ENCODE assay signal across 8 mouse cellular contexts in genomic region chr3:32708368-32709231, GRCm38 (mm10). TPM values are rescaled to one million over a fixed set of nuclear protein-coding genes. Genes with fewer than 3 reads are reported as not detected.
DNase-seq lines count a peak whose midpoint lies in the region; ATAC-seq and TF ChIP-seq lines count a peak whose summit lies in the region.

No protein-coding gene starts in this region.

- WGBS in forebrain, embryonic 12.5 days: under 1% methylated on average over 77 of the region's 90 CpGs
- WGBS in heart, postnatal 0 days: under 1% methylated on average over 90 of the region's 90 CpGs
- WGBS in liver, embryonic 16.5 days (ENCODE audit: insufficient replicate concordance): under 1% methylated on average over 90 of the region's 90 CpGs
- under 1% methylated on average over 90 of the region's 90 CpGs for WGBS in neural tube, embryonic 13.5 days

- no peaks in the 10 kb centered on the region for H3K27me3 ChIP-seq in E14TG2a.4 (ENCODE audit: insufficient read depth, low read length)
- no peaks in the 10 kb centered on the region for H3K27me3 ChIP-seq in forebrain, embryonic 12.5 days
- H3K27me3 ChIP-seq in heart, postnatal 0 days (ENCODE audit: control insufficient read depth, insufficient read depth, low read length): no peaks in the 10 kb centered on the region
- H3K27me3 ChIP-seq in liver, embryonic 16.5 days (ENCODE audit: control insufficient read depth, insufficient read depth, low read depth, low read length): no peaks in the 10 kb centered on the region
- H3K27me3 ChIP-seq in neural tube, embryonic 13.5 days: no peaks in the 10 kb centered on the region
- no peaks in the 10 kb centered on the region for H3K27me3 ChIP-seq in testis, adult 2 months (ENCODE audit: control insufficient read depth, insufficient read depth, low read length)

- TF ChIP-seq EP300 in heart, postnatal 0 days (IDR thresholded peaks at IDR 0.05; ENCODE audit: low read depth): peak; percentile 35; the same call in 1 of the 2 replicates

- peak overlapping the region; percentile 93 for H3K9ac ChIP-seq in forebrain, embryonic 12.5 days
- peak overlapping the region; percentile 86 for H3K9ac ChIP-seq in heart, postnatal 0 days (replicated peaks; ENCODE audit: low read depth, low read length)
- H3K9ac ChIP-seq in liver, embryonic 16.5 days (ENCODE audit: low read depth, low read length): peak overlapping the region; percentile 91
- peak overlapping the region; percentile 85 for H3K9ac ChIP-seq in neural tube, embryonic 13.5 days

- peaks cover 67% of the 10 kb centered on the region for H3K4me1 ChIP-seq in E14TG2a.4 (replicated peaks; ENCODE audit: low read depth, low read length)
- H3K4me1 ChIP-seq in forebrain, embryonic 12.5 days: peaks cover 11% of the 10 kb centered on the region
- peaks cover 8% of the 10 kb centered on the region; the same call in 1 of the 2 replicates for H3K4me1 ChIP-seq in heart, postnatal 0 days (ENCODE audit: control insufficient read depth, insufficient read depth)
- H3K4me1 ChIP-seq in liver, embryonic 16.5 days (ENCODE audit: control insufficient read depth, low read depth, low read length): peaks cover 9% of the 10 kb centered on the region
- H3K4me1 ChIP-seq in neural tube, embryonic 13.5 days (replicated peaks): peaks cover 19% of the 10 kb centered on the region
- H3K4me1 ChIP-seq in testis, adult 2 months (ENCODE audit: control insufficient read depth, insufficient read depth, low read length): peaks cover 2% of the 10 kb centered on the region; the same call in 1 of the 2 replicates

- TF ChIP-seq CTCF in E14TG2a.4 (conservative IDR thresholded peaks at IDR 0.05; ENCODE audit: low read length): no peak
- TF ChIP-seq CTCF in heart, postnatal 0 days (IDR thresholded peaks at IDR 0.05; ENCODE audit: low read depth): no peak; the same call in 1 of the 2 replicates
- no peak for TF ChIP-seq CTCF in testis, adult 2 months (IDR thresholded peaks at IDR 0.05; ENCODE audit: control insufficient read depth, insufficient read depth, insufficient replicate concordance, low read depth, low read length)

- peak overlapping the region; percentile 94 for H3K27ac ChIP-seq in forebrain, embryonic 12.5 days
- H3K27ac ChIP-seq in heart, postnatal 0 days (ENCODE audit: low read depth): peak overlapping the region; percentile 88
- H3K27ac ChIP-seq in liver, embryonic 16.5 days (ENCODE audit: low read length): peak overlapping the region; percentile 87
- peak overlapping the region; percentile 93 for H3K27ac ChIP-seq in neural tube, embryonic 13.5 days (replicated peaks)
- peak overlapping the region; percentile 96 for H3K27ac ChIP-seq in testis, adult 2 months (ENCODE audit: control insufficient read depth, insufficient read depth, low read depth, low read length)

- TF ChIP-seq POLR2A in testis, adult 2 months (IDR thresholded peaks at IDR 0.05; ENCODE audit: control insufficient read depth, low read depth, low read length): peak; percentile 44; the same call in 1 of the 2 replicates

- H3K4me3 ChIP-seq in E14TG2a.4 (replicated peaks; ENCODE audit: low read length): peak overlapping the region; percentile 100
- H3K4me3 ChIP-seq in forebrain, embryonic 12.5 days (replicated peaks): peak overlapping the region; percentile 96
- H3K4me3 ChIP-seq in heart, postnatal 0 days (ENCODE audit: low read depth, low read length): peak overlapping the region; percentile 77
- H3K4me3 ChIP-seq in liver, embryonic 16.5 days (ENCODE audit: low read depth, low read length): peak overlapping the region; percentile 79
- H3K4me3 ChIP-seq in neural tube, embryonic 13.5 days: peak overlapping the region; percentile 73
- H3K4me3 ChIP-seq in testis, adult 2 months (ENCODE audit: control insufficient read depth, low read depth, low read length): peak overlapping the region; percentile 97

- H3K36me3 ChIP-seq in E14TG2a.4 (ENCODE audit: insufficient read depth, low read length): peaks cover 37% of the 10 kb centered on the region
- H3K36me3 ChIP-seq in forebrain, embryonic 12.5 days (replicated peaks): peaks cover 21% of the 10 kb centered on the region
- H3K36me3 ChIP-seq in heart, postnatal 0 days (replicated peaks; ENCODE audit: control insufficient read depth, insufficient read depth, low read length): peaks cover 23% of the 10 kb centered on the region
- H3K36me3 ChIP-seq in liver, embryonic 16.5 days (ENCODE audit: control insufficient read depth, insufficient read depth): peaks cover 13% of the 10 kb centered on the region
- H3K36me3 ChIP-seq in neural tube, embryonic 13.5 days: peaks cover 24% of the 10 kb centered on the region
- H3K36me3 ChIP-seq in testis, adult 2 months (ENCODE audit: control insufficient read depth, insufficient read depth, low read length): no peaks in the 10 kb centered on the region; the same call in 1 of the 2 replicates

- peak; percentile 100 for ATAC-seq in forebrain, embryonic 12.5 days (ENCODE audit: low FRiP score)
- ATAC-seq in heart, postnatal 0 days (ENCODE audit: insufficient read depth, low read depth): peak; percentile 99
- ATAC-seq in liver, embryonic 16.5 days (ENCODE audit: low read depth): peak; percentile 98
- ATAC-seq in neural tube, embryonic 13.5 days (ENCODE audit: low read depth): peak; percentile 100

- peaks cover 10% of the 10 kb centered on the region for H3K9me3 ChIP-seq in E14TG2a.4 (ENCODE audit: low read length)
- no peaks in the 10 kb centered on the region for H3K9me3 ChIP-seq in forebrain, embryonic 12.5 days
- H3K9me3 ChIP-seq in heart, postnatal 0 days (replicated peaks; ENCODE audit: control insufficient read depth, low read length): no peaks in the 10 kb centered on the region
- no peaks in the 10 kb centered on the region for H3K9me3 ChIP-seq in liver, embryonic 16.5 days (replicated peaks; ENCODE audit: control insufficient read depth, low read length)
- no peaks in the 10 kb centered on the region for H3K9me3 ChIP-seq in neural tube, embryonic 13.5 days

- H3K4me2 ChIP-seq in forebrain, embryonic 12.5 days: peak overlapping the region; percentile 72
- H3K4me2 ChIP-seq in heart, postnatal 0 days (ENCODE audit: low read depth, low read length): peak overlapping the region; percentile 88
- peak overlapping the region; percentile 67 for H3K4me2 ChIP-seq in liver, embryonic 16.5 days (ENCODE audit: low read depth, low read length)
- peak overlapping the region; percentile 81 for H3K4me2 ChIP-seq in neural tube, embryonic 13.5 days

- DNase-seq in c-Kit-positive CD71-positive TER-119-positive erythroid progenitor cells, embryonic 14.5 days (ENCODE audit: low spot score): peak; percentile 99
- peak; percentile 99 for DNase-seq in heart, postnatal 0 days (ENCODE audit: low spot score)
- DNase-seq in kidney, postnatal 4 days: peak; percentile 100

RNA-seq across cellular contexts. Expression of gene Actl6a, which starts 2.5 kb away (rescaled TPM):
- polyA plus RNA-seq in forebrain, embryonic 12.5 days (2016; fragmentation: Nextera tagmentation; extraction: Ambion mirVana): 230 and 232 TPM in 2 replicates
- 54.2 and 68.2 TPM in 2 replicates for total RNA-seq in heart, postnatal 0 days (2014; rRNA removed; ENCODE audit: low replicate concordance)
- 53.2 and 58.0 TPM in 2 replicates for polyA plus RNA-seq in heart, postnatal 0 days (2015; fragmentation: Nextera tagmentation; extraction: Ambion mirVana)
- polyA plus RNA-seq in liver, embryonic 16.5 days (2015; fragmentation: Nextera tagmentation; extraction: Ambion mirVana): 68.0 and 71.3 TPM in 2 replicates
- polyA plus RNA-seq in neural tube, embryonic 13.5 days (2015; fragmentation: Nextera tagmentation; extraction: Ambion mirVana): 94.3 and 96.2 TPM in 2 replicates
- polyA plus RNA-seq in testis, adult 2 months (2012; rRNA removed): 55.2 and 55.4 TPM in 2 replicates

RNA-seq across cellular contexts. Expression of gene Ndufb5, which starts 28.2 kb away (rescaled TPM):
- polyA plus RNA-seq in forebrain, embryonic 12.5 days (2016; fragmentation: Nextera tagmentation; extraction: Ambion mirVana): 277 and 289 TPM in 2 replicates
- 1,718 and 2,037 TPM in 2 replicates for total RNA-seq in heart, postnatal 0 days (2014; rRNA removed; ENCODE audit: low replicate concordance)
- polyA plus RNA-seq in heart, postnatal 0 days (2015; fragmentation: Nextera tagmentation; extraction: Ambion mirVana): 1,180 and 1,227 TPM in 2 replicates
- 124 and 128 TPM in 2 replicates for polyA plus RNA-seq in liver, embryonic 16.5 days (2015; fragmentation: Nextera tagmentation; extraction: Ambion mirVana)
- 337 and 354 TPM in 2 replicates for polyA plus RNA-seq in neural tube, embryonic 13.5 days (2015; fragmentation: Nextera tagmentation; extraction: Ambion mirVana)
- polyA plus RNA-seq in testis, adult 2 months (2012; rRNA removed): 260 and 272 TPM in 2 replicates

RNA-seq across cellular contexts. Expression of gene Mrpl47, which starts 28.8 kb away (rescaled TPM):
- 36.4 and 42.5 TPM in 2 replicates for polyA plus RNA-seq in forebrain, embryonic 12.5 days (2016; fragmentation: Nextera tagmentation; extraction: Ambion mirVana)
- 8.1 and 9.5 TPM in 2 replicates for total RNA-seq in heart, postnatal 0 days (2014; rRNA removed; ENCODE audit: low replicate concordance)
- polyA plus RNA-seq in heart, postnatal 0 days (2015; fragmentation: Nextera tagmentation; extraction: Ambion mirVana): 39.0 and 42.7 TPM in 2 replicates
- 12.7 and 13.6 TPM in 2 replicates for polyA plus RNA-seq in liver, embryonic 16.5 days (2015; fragmentation: Nextera tagmentation; extraction: Ambion mirVana)
- polyA plus RNA-seq in neural tube, embryonic 13.5 days (2015; fragmentation: Nextera tagmentation; extraction: Ambion mirVana): 33.3 and 35.4 TPM in 2 replicates
- polyA plus RNA-seq in testis, adult 2 months (2012; rRNA removed): 15.0 and 18.8 TPM in 2 replicates

Comparison
In these comparisons a context has a peak if more than half of its experiments do, and no peak if none do; other contexts are left out.
1. Peak in every context shown above with its lines: DNase-seq, ATAC-seq, H3K4me3 ChIP-seq and H3K27ac ChIP-seq.